Mouse (Mus musculus): ENCODE measurements at regions not wholly inside any gene's neighbourhood (a gene's known extent, or its start where the extent isn't known, plus 50 kb on each side); places are given as distances from the start of the nearest gene placed in this dataset.
"Not testable (repeated sequence)": the region's sequence is repeated elsewhere in the genome, so short reads cannot be mapped to it uniquely, and the experiment has no call there.

DNA sequence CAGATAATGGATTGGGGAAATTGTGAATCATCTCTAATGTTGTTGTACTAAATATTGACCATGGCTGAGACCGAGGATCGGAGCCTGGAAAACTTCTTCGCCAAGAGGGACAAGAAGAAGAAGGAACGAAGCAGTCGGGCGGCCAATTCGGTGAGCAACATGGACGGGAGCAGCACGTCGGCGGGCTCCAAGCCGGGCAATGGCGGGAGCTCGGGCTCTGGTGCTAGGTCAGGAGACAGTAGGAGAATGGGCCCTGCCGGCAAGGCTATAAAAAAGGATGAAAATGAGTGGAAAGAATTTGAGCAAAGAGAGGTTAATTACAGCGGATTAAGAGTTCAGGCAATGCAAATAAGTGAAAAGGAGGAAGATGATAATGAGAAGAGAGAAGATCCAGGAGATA lies 55.0 kb upstream of the Zfp990 start:
- not testable (repeated sequence) for ATAC-seq (ENCODE audit: low FRiP score, low read depth)

DNA sequence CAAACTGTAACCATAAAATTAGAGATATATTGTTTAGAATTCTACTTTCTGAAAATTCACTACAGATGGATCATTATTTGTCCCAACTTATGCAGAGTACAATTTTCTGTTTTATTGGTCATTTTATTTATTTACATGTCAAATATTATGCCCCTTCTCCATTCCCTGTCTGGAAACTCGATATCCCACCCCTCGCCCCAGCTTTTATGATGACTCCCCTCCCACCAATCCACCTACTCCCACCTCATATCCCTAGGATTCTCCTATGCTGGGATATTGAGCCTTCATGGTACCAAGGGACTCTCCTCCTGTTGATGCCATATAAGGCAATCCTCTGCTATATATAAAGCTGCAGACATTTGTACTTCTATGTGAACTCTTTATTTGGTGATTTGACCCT lies 62.0 kb upstream of the Zfp990 start:
- peaks cover 38% of the 10 kb centered on the region for H3K9me3 ChIP-seq
- H3K4me1 ChIP-seq (replicated peaks), result no peaks in the 10 kb centered on the region
- H3K9ac ChIP-seq, result no peak overlapping the region
- ATAC-seq (ENCODE audit: low FRiP score, low read depth), result no peak
- no peak overlapping the region for H3K27ac ChIP-seq (replicated peaks)
- 82% methylated on average over 2 of the region's 2 CpGs for WGBS
- no peak overlapping the region for H3K4me3 ChIP-seq
- no peaks in the 10 kb centered on the region for H3K27me3 ChIP-seq
- no peaks in the 10 kb centered on the region for H3K36me3 ChIP-seq
- no peak overlapping the region for H3K4me2 ChIP-seq

More for the DNA sequence above, 55.0 kb upstream of the Zfp990 start:
- not testable (repeated sequence) for H3K9me3 ChIP-seq; H3K36me3 ChIP-seq; H3K4me3 ChIP-seq; H3K4me1 ChIP-seq (replicated peaks); H3K9ac ChIP-seq; H3K27ac ChIP-seq (replicated peaks); H3K4me2 ChIP-seq; H3K27me3 ChIP-seq
- 94% methylated on average over 16 of the region's 16 CpGs for WGBS

DNA sequence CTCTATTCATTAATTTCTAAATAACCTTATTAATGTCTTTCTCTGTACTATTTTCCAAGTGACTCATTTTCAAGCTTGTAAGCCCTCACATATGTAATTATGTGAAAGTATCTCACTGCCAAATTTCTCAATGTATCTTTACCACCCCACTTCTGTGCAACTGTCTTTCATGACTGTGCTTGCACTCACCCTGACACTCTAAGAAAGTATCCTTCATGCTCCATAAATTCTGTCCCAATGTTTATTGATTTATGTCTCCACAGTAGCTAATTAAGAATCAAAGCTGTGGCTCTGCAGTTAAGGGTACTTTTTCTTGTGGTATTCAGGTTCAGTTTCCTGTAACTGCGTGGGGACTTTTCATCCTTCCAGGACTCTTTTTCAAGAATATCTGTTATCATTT lies 73.8 kb upstream of the Zfp990 start:
- H3K27ac ChIP-seq (replicated peaks); H3K9ac ChIP-seq; H3K36me3 ChIP-seq; H3K4me3 ChIP-seq; H3K4me1 ChIP-seq (replicated peaks); H3K27me3 ChIP-seq; ATAC-seq (ENCODE audit: low FRiP score, low read depth); H3K4me2 ChIP-seq: not testable (repeated sequence)
- WGBS, result 86% methylated on average over 1 of the region's 1 CpGs
- H3K9me3 ChIP-seq, result peaks cover 52% of the 10 kb centered on the region

DNA sequence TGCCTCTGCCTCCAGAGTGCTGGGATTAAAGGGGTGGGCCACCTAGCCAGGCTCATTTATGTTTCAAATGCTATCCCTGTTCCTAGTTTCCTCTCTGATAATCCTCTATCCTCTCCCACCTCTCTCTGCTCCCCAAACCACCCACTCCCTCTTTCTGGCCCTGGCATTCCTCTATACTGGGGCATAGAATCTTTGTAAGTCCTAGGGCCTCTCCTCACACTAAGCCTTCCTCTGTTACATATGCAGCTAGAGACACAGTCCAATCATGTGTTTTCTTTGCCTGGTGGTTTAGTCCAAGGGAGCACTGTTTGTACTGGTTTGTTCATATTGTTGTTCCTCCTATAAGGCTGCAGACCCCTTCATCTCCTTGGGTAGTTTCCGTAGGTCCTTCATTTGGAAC lies 76.0 kb upstream of the Zfp990 start:
- H3K4me3 ChIP-seq, result no peak overlapping the region
- H3K9ac ChIP-seq, result no peak overlapping the region
- H3K36me3 ChIP-seq, result no peaks in the 10 kb centered on the region
- H3K27ac ChIP-seq (replicated peaks), result no peak overlapping the region
- WGBS, result 93% methylated on average over 1 of the region's 1 CpGs
- H3K9me3 ChIP-seq, result peaks cover 56% of the 10 kb centered on the region
- no peak for ATAC-seq (ENCODE audit: low FRiP score, low read depth)
- no peaks in the 10 kb centered on the region for H3K27me3 ChIP-seq
- no peak overlapping the region for H3K4me2 ChIP-seq
- H3K4me1 ChIP-seq (replicated peaks), result no peaks in the 10 kb centered on the region

DNA sequence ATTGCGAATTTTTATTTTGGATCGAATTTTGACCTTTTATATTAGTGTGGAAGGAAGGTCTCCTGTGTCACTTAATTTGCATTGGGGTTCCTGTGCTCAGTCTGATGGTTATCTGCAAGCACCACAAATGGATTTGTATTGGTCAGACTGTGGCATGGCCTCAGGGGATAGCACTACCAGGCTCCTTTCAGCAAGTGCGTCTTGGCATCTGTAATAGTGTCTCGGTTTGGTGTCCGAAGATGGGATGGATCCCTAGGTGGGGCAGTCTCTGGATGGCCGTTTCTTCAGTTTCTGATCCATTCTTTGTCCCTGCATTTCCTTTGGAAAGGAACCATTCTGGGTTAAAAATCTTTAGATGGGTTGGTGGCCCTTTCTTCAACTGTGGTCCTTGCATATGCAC lies 76.5 kb upstream of the Zfp990 start:
- no peak overlapping the region for H3K4me3 ChIP-seq
- H3K36me3 ChIP-seq, result no peaks in the 10 kb centered on the region
- ATAC-seq (ENCODE audit: low FRiP score, low read depth), result peak; percentile 45; the same call in 1 of the 2 replicates
- H3K9ac ChIP-seq, result no peak overlapping the region
- no peak overlapping the region for H3K27ac ChIP-seq (replicated peaks)
- no peaks in the 10 kb centered on the region for H3K27me3 ChIP-seq
- peaks cover 56% of the 10 kb centered on the region for H3K9me3 ChIP-seq
- 70% methylated on average over 6 of the region's 6 CpGs for WGBS
- H3K4me1 ChIP-seq (replicated peaks), result no peaks in the 10 kb centered on the region
- no peak overlapping the region for H3K4me2 ChIP-seq

DNA sequence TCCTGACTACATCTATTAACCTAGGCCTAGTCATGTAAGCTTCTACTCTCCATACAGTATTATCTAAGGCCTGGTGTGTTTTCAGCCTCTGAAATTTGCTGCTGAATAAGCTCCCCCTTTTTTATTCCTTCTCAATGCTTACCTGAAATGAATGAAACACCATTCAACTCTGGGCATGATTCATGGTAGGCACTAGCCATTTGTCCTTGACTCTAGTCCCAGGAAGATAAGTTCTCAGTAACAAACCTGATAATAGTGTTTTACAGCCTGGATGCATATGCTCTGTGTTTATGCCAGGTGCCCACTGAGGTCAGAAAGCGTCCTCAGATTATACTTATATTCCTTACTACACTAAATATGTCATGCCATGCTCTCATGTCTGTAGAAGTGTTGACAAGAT lies 77.3 kb upstream of the Zfp990 start:
- WGBS, result 35% methylated on average over 1 of the region's 1 CpGs
- not testable (repeated sequence) for H3K4me2 ChIP-seq; H3K9ac ChIP-seq; H3K4me1 ChIP-seq (replicated peaks); H3K36me3 ChIP-seq; ATAC-seq (ENCODE audit: low FRiP score, low read depth); H3K27ac ChIP-seq (replicated peaks); H3K27me3 ChIP-seq; H3K4me3 ChIP-seq
- peaks cover 52% of the 10 kb centered on the region for H3K9me3 ChIP-seq

DNA sequence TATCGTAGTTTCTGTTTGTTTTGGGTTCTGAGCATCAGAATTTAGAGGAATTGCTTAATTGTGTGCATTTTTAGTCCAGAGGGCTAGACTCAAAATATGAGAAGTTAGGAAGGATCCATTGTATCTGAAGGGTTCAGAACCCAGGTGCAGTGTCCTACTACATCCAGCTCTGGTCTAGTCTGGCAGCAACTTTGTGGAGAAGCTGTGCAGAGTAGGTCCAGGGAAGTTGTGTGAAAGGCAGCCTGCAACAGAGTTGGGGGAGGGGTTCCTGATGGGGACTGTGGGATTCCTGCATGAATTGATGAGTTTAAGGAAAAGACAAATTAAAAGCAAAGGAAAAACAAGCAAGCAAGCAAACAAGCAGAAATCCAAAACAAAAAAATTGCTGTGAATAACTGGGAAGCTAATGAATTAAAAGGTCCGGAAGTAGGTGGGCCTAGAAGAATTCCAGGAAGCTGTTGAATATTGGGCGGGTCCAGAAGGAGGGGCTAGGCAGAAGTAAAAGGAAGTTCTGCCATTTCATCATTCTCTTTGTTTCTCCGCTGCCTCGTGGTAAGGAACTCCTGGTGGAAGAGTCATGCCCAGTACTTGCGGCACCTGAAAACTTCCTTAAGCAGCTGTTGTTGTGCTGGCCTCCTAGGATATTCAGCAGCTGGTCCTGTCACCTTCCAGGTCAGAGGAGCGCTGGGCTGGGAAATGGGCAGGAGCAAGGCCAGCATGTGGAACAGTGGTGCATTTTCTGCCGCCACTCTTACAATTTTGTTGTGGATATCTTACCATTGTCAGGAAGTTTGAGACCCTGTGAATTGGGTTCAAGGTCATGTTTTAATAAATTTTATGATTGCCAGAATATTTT lies 78.4 kb upstream of the Zfp990 start:
- H3K9ac ChIP-seq, result no peak overlapping the region
- no peak for ATAC-seq (ENCODE audit: low FRiP score, low read depth)
- no peaks in the 10 kb centered on the region for H3K4me1 ChIP-seq (replicated peaks)
- no peaks in the 10 kb centered on the region for H3K27me3 ChIP-seq
- WGBS, result 74% methylated on average over 8 of the region's 8 CpGs
- no peaks in the 10 kb centered on the region for H3K36me3 ChIP-seq
- H3K4me3 ChIP-seq, result no peak overlapping the region
- no peak overlapping the region for H3K27ac ChIP-seq (replicated peaks)
- H3K4me2 ChIP-seq, result no peak overlapping the region
- peaks cover 45% of the 10 kb centered on the region for H3K9me3 ChIP-seq

DNA sequence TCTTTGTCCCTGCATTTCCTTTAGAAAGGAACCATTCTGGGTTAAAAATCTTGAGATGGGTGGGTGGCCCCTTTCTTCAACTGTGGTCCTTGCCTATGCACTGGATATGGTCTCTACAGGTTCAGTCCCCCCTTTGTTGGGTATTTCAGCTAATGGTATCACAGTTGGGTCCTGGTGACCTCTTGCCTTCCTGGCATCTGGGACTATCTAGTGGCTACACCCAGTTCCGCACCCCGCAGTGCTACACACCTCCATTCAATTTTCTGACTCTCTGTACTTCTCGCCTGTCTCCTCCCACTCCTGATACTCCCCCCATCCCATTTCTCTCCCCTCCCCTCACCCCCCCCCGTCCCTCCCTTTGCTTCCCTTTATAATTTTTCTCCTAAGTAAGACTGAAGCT lies 92.7 kb upstream of the Zfp990 start:
- H3K36me3 ChIP-seq; H3K9me3 ChIP-seq; H3K27me3 ChIP-seq; H3K4me3 ChIP-seq; H3K9ac ChIP-seq; ATAC-seq (ENCODE audit: low FRiP score, low read depth); H3K4me1 ChIP-seq (replicated peaks); H3K4me2 ChIP-seq; H3K27ac ChIP-seq (replicated peaks): not testable (repeated sequence)
- WGBS, result 58% methylated on average over 4 of the region's 4 CpGs

DNA sequence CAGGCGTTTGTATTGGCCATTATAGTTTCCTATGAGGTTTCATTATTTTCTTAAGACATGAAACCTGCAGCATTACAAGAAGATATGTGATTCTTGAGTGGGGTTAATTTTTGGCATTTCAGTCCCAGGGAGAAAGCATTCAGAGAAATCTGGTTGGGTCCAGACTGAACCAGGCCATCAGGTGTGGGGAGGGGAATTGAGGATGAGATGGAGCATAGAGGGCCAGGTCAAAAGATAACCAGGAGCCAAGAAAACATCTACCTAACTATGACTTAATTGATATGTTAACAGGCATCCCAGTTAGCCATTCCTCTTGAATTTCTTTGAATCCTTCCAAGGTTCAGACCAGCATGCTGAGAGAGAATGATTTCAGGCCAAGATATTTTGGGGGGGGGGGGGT lies 96.2 kb upstream of the Tnfrsf8 start:
- H3K36me3 ChIP-seq, result no peaks in the 10 kb centered on the region
- no peak overlapping the region for H3K4me3 ChIP-seq
- H3K4me1 ChIP-seq (replicated peaks), result no peaks in the 10 kb centered on the region
- no peak overlapping the region for H3K27ac ChIP-seq (replicated peaks)
- WGBS, result 61% methylated on average over 1 of the region's 1 CpGs
- no peak for ATAC-seq (ENCODE audit: low FRiP score, low read depth)
- no peak overlapping the region for H3K4me2 ChIP-seq
- peaks cover 5% of the 10 kb centered on the region; the same call in 1 of the 2 replicates for H3K9me3 ChIP-seq
- no peaks in the 10 kb centered on the region for H3K27me3 ChIP-seq
- H3K9ac ChIP-seq, result no peak overlapping the region

DNA sequence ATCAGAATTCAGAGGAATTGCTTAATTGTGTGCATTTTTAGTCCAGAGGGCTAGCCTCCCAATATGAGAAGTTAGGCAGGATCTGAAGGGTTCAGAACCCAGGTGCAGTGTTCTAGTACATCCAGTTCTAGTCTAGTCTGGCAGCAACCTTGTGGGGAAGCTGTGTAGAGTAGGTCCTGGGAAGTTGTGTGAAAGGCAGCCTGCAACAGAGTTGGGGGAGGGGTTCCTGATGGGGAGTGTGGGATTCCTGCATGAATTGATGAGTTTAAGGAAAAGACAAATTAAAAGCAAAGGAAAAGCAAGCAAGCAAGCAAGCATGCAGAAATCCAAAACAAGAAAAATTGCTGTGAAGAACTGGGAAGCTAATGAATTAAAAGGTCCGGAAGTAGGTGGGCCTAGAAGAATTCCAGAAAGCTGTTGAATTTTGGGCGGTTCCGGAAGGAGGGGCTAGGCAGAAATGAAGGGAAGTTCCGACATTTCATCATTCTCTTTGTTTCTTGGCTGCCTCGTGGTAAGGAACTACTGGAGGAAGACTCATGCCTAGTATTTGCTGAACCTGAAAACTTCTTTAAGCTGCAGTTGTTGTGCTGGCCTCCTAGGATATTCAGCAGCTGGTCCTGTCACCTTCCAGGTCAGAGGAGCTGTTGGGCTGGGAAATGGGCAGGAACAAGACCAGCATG lies 95.0 kb upstream of the Tnfrsf8 start:
- H3K4me2 ChIP-seq, result no peak overlapping the region
- no peaks in the 10 kb centered on the region for H3K27me3 ChIP-seq
- H3K4me1 ChIP-seq (replicated peaks), result no peaks in the 10 kb centered on the region
- WGBS, result 87% methylated on average over 5 of the region's 5 CpGs
- no peak overlapping the region for H3K4me3 ChIP-seq
- no peak overlapping the region for H3K27ac ChIP-seq (replicated peaks)
- peaks cover 5% of the 10 kb centered on the region; the same call in 1 of the 2 replicates for H3K9me3 ChIP-seq
- ATAC-seq (ENCODE audit: low FRiP score, low read depth), result no peak
- no peak overlapping the region for H3K9ac ChIP-seq
- no peaks in the 10 kb centered on the region for H3K36me3 ChIP-seq

DNA sequence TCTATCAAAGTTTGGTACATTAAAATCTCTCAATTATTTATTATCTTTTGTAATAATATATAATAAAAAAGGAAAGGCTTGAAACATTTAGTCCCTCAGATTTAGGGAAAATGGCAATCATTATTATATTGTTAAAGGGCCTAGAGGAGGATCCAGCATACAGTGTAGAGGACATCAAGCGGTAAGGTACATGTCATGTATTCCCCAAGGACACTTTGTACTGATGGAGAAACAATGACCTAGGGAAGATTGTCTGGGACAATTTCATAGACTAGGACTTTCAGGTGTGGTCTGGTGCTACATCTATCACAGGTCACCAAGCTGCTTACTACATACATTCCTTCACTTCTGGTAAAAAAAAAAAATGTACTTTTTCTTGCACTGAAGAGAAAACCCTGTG lies 91.1 kb upstream of the Tnfrsf8 start:
- not testable (repeated sequence) for H3K4me2 ChIP-seq; H3K4me3 ChIP-seq; H3K27me3 ChIP-seq; H3K9me3 ChIP-seq; H3K4me1 ChIP-seq (replicated peaks); H3K27ac ChIP-seq (replicated peaks); H3K9ac ChIP-seq; H3K36me3 ChIP-seq
- ATAC-seq (ENCODE audit: low FRiP score, low read depth), result 0 out of 2 replicates have a peak, but pooled peaks have one; percentile 38
- WGBS, result 46% methylated on average over 1 of the region's 1 CpGs

DNA sequence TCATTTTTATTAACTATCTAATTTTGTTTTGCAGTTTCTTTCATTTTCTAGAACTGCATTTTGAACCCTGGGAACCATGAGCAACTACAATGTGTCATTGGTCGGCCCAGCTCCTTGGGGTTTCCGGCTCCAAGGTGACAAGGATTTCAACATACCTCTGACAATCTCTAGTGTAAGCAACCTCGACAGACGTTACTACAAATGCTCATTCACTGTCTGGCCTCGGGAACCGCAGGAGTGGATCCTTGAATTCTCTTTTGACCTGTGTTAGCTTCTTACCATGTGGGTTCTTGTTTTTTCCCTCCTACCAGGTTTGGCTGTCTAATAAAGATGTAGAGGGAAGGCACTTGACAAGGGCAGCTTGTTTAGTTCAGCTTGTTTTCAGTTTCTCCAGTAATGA lies 89.3 kb upstream of the Tnfrsf8 start:
- not testable (repeated sequence) for H3K36me3 ChIP-seq; H3K9me3 ChIP-seq; H3K27ac ChIP-seq (replicated peaks); H3K4me1 ChIP-seq (replicated peaks); H3K4me2 ChIP-seq; H3K27me3 ChIP-seq; H3K4me3 ChIP-seq; ATAC-seq (ENCODE audit: low FRiP score, low read depth); H3K9ac ChIP-seq
- 74% methylated on average over 6 of the region's 6 CpGs for WGBS
